Mouse (Mus musculus) kidney, postnatal 0 days (tissue): ENCODE data around the gene Eif4e2. TPM values are rescaled to one million over a fixed set of nuclear protein-coding genes. Genes with fewer than 3 reads are reported as not detected.

Experiments
- ATAC-seq: fragments of 200-750 bp; cut with Nextera tagmentation; replicated peaks from 2 replicates; pipeline ENCODE4 v1.8.0; 2017; ENCODE audit warnings: low read depth, moderate number of reproducible peaks, moderate TSS enrichment, moderate library complexity; ENCODE audit not compliant: low FRiP score
- DNase-seq: peaks from one replicate; pipeline ENCODE4 v3.0.0-alpha.2; 2016; ENCODE audit warnings: low spot score
- H3K27ac ChIP-seq: fragments of 300-500 bp; sonication (generic); 2 replicates; pipeline ENCODE4 v1.5.1; 2014; ENCODE audit warnings: mild to moderate bottlenecking
- H3K27me3 ChIP-seq: fragments of 300-500 bp; sonication (generic); 2 replicates; pipeline ENCODE4 v1.6.1; 2014; ENCODE audit warnings: low read length, mixed read lengths; ENCODE audit not compliant: insufficient read depth
- H3K36me3 ChIP-seq: fragments of 300-500 bp; sonication (generic); 2 replicates; pipeline ENCODE4 v1.6.1; 2014; ENCODE audit warnings: low read length, mixed read lengths; ENCODE audit not compliant: insufficient read depth
- H3K4me1 ChIP-seq: fragments of 300-500 bp; sonication (generic); replicated peaks from 2 replicates; pipeline ENCODE4 v1.6.1; 2014; ENCODE audit warnings: antibody characterized with exemption, low read length, mixed read lengths; ENCODE audit not compliant: insufficient read depth
- H3K4me2 ChIP-seq: fragments of 300-500 bp; sonication (generic); 2 replicates; pipeline ENCODE4 v1.6.1; 2014; ENCODE audit warnings: mild to moderate bottlenecking, low read length, moderate library complexity, mixed read lengths
- H3K4me3 ChIP-seq: fragments of 300-500 bp; sonication (generic); replicated peaks from 2 replicates; pipeline ENCODE4 v1.5.1; 2014; ENCODE audit warnings: low read depth, low read length
- H3K9ac ChIP-seq: fragments of 300-500 bp; sonication (generic); 2 replicates; pipeline ENCODE4 v1.6.1; 2014; ENCODE audit warnings: low read depth, low read length
- H3K9me3 ChIP-seq: fragments of 300-500 bp; sonication (generic); replicated peaks from 2 replicates; pipeline ENCODE4 v1.6.1; 2016; ENCODE audit warnings: low read length, inconsistent platforms, mixed read lengths
- CTCF ChIP-seq: IDR thresholded peaks from 2 replicates; pipeline ENCODE4 v1.5.1; 2016; ENCODE audit warnings: antibody characterized with exemption, low read depth, mild to moderate bottlenecking, moderate library complexity
- WGBS: fragments of 180-500 bp; shearing (Covaris S2); extraction: QIAGEN DNeasy Blood & Tissue Kit; methylation state at CpG from one replicate; pipeline ENCODE4 v1.1.7; 2014; 5-methylcytosine and 5-hydroxymethylcytosine counted together
- polyA plus RNA-seq: library from polyadenylated mRNA; unstranded; fragments of >200 nt; fragmentation: Nextera tagmentation; extraction: Ambion mirVana; gene quantifications from 2 replicates; pipeline ENCODE4 v1.2.1, GENCODE M21; 2015

Gene Eif4e2
- polyA plus RNA-seq, 1 experiment from 2014 or later, result 165 TPM

DNA sequence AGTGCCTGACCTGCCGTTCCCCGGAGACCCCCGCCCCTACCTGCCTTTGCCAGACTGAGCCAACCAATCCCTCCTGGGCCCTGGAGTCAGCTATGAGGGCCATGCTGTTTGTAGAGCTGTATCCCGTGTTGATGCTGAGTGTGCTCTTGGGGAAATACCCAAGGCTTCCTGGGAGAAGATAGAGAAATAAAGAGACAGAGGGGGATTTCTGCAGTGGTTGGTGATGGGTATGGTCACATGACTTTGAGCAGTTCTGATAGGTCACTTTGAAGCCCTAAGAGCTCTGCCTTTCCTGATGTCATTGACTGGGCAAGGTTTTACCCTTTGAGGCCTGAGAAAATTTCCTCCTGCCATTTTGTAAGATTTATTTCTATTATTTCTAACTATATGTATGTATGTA lies 2.3 kb upstream of the Eif4e2 start:
- Histone ChIP-seq H3K4me2 (no peak overlapping the region), H3K4me3 (no peak overlapping the region), H3K4me1 (peaks cover 6% of the 10 kb centered on the region; the same call in 1 of the 2 replicates), H3K9me3 (no peaks in the 10 kb centered on the region), H3K27me3 (peaks cover 6% of the 10 kb centered on the region; the same call in 1 of the 2 replicates), H3K9ac (no peak overlapping the region), H3K27ac (no peak overlapping the region), H3K36me3 (no peaks in the 10 kb centered on the region)
- 84% methylated on average over 4 of the region's 4 CpGs for WGBS
- no peak for TF ChIP-seq CTCF
- DNase-seq (no peak), ATAC-seq (no peak)

DNA sequence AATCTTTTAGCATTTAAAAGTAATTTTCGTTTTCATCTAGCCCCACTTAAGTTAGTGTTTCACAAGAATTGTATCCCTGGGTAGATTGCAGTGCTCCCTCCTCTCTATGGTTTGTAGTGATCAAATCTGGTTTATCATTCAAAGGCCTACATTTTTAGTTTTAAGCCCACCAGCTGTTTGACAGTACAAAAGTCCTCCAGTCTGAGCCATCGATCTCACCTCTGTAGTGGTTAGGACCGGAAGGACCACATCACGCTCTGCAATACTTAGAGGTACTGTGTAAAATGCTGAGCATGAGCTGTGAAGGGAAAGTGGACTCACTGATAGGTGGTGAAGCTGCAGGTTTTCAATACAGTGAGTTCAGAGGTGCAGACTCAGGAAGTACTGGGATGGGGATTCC lies 1.0 kb downstream of the Eif4e2 start:
- DNase-seq (peak; percentile 19), ATAC-seq (no peak)
- Histone ChIP-seq H3K4me3 (peak overlapping the region; percentile 81), H3K36me3 (peaks cover 7% of the 10 kb centered on the region; the same call in 1 of the 2 replicates), H3K9me3 (no peaks in the 10 kb centered on the region), H3K4me1 (peaks cover 6% of the 10 kb centered on the region; the same call in 1 of the 2 replicates), H3K9ac (peak overlapping the region; percentile 98), H3K4me2 (peak overlapping the region; percentile 80), H3K27me3 (no peaks in the 10 kb centered on the region), H3K27ac (peak overlapping the region; percentile 99)
- no peak for TF ChIP-seq CTCF
- 9% methylated on average over 4 of the region's 4 CpGs for WGBS

DNA sequence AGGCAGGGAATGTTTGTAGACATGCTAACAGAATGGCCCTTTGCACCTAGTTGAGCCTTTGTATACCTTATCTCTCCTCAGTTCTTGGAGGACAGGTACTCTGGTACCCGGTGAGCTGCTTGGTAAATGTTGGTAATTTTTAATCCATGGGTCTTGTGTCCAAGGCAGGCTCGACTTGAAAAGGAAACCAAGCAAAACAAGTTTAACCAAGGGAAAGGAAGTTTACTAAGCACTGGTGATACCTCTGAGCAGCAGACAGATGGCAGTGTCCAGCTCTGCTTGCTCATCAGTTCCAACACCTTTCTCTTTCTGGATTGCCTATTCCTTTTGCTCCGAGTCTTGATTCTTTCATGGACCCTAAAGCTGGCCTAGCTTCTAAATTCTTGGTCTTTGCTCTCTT lies 4.2 kb downstream of the Eif4e2 start:
- peaks cover 6% of the 10 kb centered on the region; the same call in 1 of the 2 replicates for H3K4me1 ChIP-seq
- no peak overlapping the region for H3K4me2 ChIP-seq
- peak; percentile 80 for TF ChIP-seq CTCF
- ATAC-seq (no peak), DNase-seq (peak; percentile 69)
- H3K36me3 ChIP-seq, result peaks cover 27% of the 10 kb centered on the region
- no peak overlapping the region for H3K9ac ChIP-seq
- 0 out of 2 replicates have a peak overlapping the region, but pooled peaks have one; percentile 19 for H3K27ac ChIP-seq
- H3K9me3 ChIP-seq, result no peaks in the 10 kb centered on the region
- 54% methylated on average over 3 of the region's 3 CpGs for WGBS
- H3K27me3 ChIP-seq, result no peaks in the 10 kb centered on the region
- H3K4me3 ChIP-seq, result no peak overlapping the region

DNA sequence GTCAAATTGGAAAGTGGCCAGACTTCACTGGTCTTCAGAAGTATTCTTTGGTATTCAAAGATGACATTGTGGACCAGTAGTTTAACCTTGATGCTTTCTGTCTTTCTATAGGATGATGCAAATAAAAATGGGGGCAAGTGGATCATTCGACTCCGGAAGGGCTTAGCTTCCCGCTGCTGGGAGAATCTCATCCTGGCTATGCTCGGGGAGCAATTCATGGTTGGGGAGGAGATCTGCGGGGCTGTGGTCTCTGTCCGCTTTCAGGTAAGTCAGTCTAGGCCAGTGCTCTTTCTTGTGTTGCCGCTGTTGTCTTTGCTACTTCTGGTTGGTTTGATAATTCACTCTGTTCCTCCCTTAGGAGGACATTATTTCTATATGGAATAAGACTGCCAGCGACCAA lies 12.0 kb downstream of the Eif4e2 start:
- H3K9me3 ChIP-seq, result no peaks in the 10 kb centered on the region
- no peaks in the 10 kb centered on the region for H3K4me1 ChIP-seq
- 97% methylated on average over 8 of the region's 8 CpGs for WGBS
- DNase-seq (no peak), ATAC-seq (no peak)
- no peak for TF ChIP-seq CTCF
- no peak overlapping the region for H3K27ac ChIP-seq
- H3K4me3 ChIP-seq, result no peak overlapping the region
- H3K4me2 ChIP-seq, result no peak overlapping the region
- H3K27me3 ChIP-seq, result no peaks in the 10 kb centered on the region
- H3K36me3 ChIP-seq, result peaks cover 80% of the 10 kb centered on the region
- H3K9ac ChIP-seq, result no peak overlapping the region

DNA sequence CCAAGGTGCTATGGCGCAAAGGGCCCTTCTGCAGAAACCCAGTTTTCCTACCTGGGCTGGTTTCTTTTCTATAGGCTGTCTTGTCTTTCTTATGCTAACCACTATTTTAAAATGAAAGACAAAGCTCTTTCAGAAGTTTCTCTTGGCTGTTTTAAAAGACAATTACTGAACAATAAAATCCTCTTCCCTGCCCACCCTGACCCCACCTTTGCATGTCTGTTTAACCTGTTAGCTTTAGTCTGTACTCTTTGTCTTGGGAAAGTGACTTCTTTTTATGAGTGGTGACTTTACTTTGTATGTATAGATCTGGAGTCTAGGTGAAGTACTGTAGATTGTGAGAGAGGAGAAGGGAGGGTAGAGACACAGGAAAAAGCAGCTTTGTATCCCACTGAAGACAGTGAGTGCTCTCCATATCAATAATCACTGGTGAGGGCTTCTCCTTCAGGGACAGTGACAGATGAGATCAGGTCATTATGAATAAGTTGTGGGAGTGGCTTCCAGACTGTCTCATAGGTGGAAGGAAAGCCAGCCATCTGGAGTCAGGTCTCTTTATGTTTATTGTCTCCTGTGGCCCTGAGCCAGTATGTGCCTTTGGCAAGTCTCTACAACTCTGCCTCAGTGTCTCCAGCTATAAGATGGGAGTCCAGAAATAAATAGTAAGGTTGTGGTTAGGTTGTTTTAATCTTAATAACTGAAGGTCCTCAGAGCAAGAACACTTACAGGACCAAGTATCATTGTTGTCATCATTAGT lies 12.9 kb downstream of the Eif4e2 start:
- H3K4me2 ChIP-seq, result no peak overlapping the region
- no peak for TF ChIP-seq CTCF
- no peak for ATAC-seq

DNA sequence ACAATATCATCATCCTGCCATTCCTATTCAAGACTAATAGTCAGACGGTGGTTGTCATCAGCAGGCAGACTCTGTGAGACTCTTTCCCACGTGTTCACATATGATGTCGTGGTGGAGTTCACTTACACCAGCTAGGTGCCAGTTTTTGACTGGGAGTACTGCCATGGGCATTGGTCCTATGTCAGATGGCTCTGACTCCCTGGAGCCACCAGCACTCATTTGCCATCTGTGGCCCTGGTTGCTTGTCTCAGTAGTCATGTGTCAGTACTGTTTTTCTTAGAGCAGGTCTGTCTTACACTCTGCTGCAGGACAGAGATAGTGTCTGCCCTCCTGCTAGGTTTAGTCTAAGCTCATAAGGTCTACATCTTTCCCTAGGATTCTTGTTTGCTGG lies 13.4 kb downstream of the Eif4e2 start:
- ATAC-seq, result no peak
- no peak for TF ChIP-seq CTCF
- WGBS, result 93% methylated on average over 3 of the region's 3 CpGs

More for the DNA sequence above, 12.9 kb downstream of the Eif4e2 start:
- H3K9ac ChIP-seq, result no peak overlapping the region
- H3K4me3 ChIP-seq, result no peak overlapping the region
- H3K36me3 ChIP-seq, result peaks cover 77% of the 10 kb centered on the region
- H3K4me1 ChIP-seq, result no peaks in the 10 kb centered on the region
- no peaks in the 10 kb centered on the region for H3K9me3 ChIP-seq
- H3K27ac ChIP-seq, result no peak overlapping the region
- no peaks in the 10 kb centered on the region for H3K27me3 ChIP-seq
- WGBS, result 100% methylated on average over 1 of the region's 1 CpGs
- no peak for DNase-seq

More for the DNA sequence above, 13.4 kb downstream of the Eif4e2 start:
- H3K4me3 ChIP-seq, result no peak overlapping the region
- no peaks in the 10 kb centered on the region for H3K4me1 ChIP-seq
- DNase-seq, result no peak
- peaks cover 76% of the 10 kb centered on the region for H3K36me3 ChIP-seq
- no peaks in the 10 kb centered on the region for H3K27me3 ChIP-seq
- H3K9me3 ChIP-seq, result no peaks in the 10 kb centered on the region
- no peak overlapping the region for H3K9ac ChIP-seq
- no peak overlapping the region for H3K27ac ChIP-seq
- H3K4me2 ChIP-seq, result no peak overlapping the region
